Mouse (Mus musculus): ENCODE results near the gene Eif3k.

- TF ChIP-seq CTCF (conservative IDR thresholded peaks at IDR 0.05; ENCODE audit: insufficient read depth, insufficient read length, low read depth, low read length): no peak
- TF ChIP-seq POLR2A (IDR thresholded peaks at IDR 0.05; ENCODE audit: low read depth, low read length): no peak
These were observed 40.5 kb downstream of the Eif3k start for GRCm38 (mm10) chr7:28941129-28941528.

Measured in kidney, adult 2 months (tissue).